Mouse (Mus musculus) left cerebral cortex, adult 8-10 months (tissue): ENCODE results near the gene Mief1. TPM values are rescaled to one million over a fixed set of nuclear protein-coding genes. Genes with fewer than 3 reads are reported as not detected.

Source experiments
- DNase-seq, 2 experiments: peaks; one replicate each; pipeline ENCODE4 v3.0.0; 2022; ENCODE audit warnings: low spot score in 2 of 2
- total RNA-seq, 4 experiments: library from RNA; stranded (reverse); gene quantifications; 2 replicates each; pipeline ENCODE4 v1.2.4; 2022

The Mief1 gene
- total RNA-seq, 4 experiments from 2014 or later, result 30.2 to 33.7 (median 30.9) TPM

- DNase-seq, result no peak
Observed at GRCm38 (mm10) chr15:80261100-80261499, 27.3 kb downstream of the Mief1 start.

GRCm38 (mm10) chr15:80263610-80264575 lies 30.1 kb downstream of the Mief1 start, which contains the start of gene Rps19bp1:
TSS of gene Rps19bp1 (minus strand) at chr15:80264315.
- DNase-seq, result peak; percentile 76 to 83

- DNase-seq, result no peak
Observed at GRCm38 (mm10) chr15:80266281-80266680, 32.5 kb downstream of the Mief1 start.

DNA sequence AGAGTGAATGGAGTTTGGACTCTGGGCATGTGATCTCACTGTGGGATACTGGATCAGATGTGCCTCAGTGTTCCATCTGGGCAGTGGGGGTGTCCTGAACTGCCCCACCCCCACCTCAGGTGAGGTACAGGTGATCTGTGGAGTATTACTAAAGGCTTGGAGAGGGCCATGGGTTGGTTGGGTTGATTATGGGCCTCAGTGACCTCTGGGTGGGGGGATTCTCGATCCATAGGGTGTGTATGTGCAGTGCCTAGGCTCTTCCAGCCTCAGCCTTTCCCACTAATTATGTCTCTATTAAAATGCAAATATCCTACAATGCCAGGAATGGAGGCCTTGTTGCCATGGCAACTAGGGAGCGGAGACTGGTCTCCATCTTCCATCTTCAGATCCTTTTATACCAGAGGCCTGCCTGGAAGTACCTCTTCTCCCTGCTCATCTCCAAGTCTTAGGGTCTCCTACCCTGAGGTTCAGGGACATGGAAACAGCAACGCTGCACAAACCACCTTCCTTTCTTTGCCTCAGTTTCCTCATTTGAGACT lies 38.1 kb downstream of the Mief1 start:
- no peak for DNase-seq

DNA sequence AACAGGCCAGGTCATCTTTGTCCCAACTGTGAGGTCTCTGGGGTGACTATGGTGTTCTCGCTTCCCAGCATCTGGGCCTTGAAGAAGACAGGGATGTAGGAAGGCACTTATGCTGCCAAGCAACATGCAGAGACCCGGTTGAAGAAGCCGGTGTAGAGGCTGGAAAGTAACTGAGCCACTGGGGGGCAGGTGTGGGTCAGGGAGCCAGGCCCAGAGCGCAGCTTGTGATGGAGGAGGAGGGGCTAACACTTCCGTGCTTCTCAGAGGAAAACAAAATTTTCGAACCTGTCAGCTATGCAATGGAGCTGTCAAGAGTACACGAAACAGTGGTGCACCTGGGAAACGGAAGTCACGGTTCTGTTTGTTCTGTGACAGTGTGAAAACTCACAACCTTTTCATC lies 43.3 kb downstream of the Mief1 start:
- DNase-seq, result no peak

DNA sequence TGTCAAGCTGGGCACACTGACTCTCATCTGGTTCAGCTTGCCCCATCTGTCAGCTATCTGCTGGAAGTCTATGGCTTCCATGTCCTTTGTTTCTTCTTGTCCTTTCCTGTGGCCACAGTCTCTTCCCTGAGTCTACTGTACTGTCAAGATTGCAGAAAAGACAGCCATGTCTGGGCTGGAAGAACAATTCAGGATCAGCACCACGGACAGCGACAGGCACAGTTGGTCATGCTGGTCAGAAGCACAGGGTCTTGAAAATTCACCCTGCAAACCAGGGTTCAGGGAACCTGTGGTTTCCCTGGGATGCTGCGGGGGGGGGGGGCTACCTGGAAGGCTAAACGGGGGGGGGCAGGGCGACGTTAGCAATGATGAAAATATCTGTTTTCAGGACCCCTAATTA lies 43.8 kb downstream of the Mief1 start:
- no peak for DNase-seq

DNA sequence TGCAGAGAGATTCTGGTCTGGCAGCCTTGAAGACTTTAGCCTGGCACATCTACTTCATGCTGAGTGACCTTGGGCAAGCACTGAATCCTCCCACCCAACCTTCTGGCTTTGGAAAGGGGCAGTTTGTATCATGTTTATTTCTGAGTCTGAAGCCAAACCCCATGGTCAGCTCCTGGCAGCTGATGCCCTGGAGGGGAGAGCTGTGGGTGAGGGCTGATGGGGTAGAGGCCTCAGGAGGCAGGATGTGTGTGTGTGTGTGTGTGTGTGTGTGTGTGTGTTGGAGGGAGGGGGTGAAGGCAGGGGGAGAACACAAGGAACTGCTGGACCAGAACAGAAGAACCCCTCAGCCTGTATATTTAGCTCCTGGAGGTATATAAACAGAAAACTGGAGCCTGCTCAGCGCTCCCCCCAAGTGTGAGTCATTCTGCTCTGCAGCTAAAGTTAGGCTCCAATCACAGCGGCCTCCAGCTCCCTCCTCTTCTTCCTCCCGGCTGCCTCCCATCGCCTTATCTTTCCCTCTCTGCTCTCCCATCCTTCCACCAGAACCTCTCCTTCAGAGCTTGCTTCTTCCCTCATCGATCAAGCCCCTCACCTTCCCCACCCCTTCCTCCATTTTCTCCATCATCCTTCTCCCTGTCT lies 44.4 kb downstream of the Mief1 start:
- DNase-seq, result peak in 1 of 2 experiments; percentile 89

DNA sequence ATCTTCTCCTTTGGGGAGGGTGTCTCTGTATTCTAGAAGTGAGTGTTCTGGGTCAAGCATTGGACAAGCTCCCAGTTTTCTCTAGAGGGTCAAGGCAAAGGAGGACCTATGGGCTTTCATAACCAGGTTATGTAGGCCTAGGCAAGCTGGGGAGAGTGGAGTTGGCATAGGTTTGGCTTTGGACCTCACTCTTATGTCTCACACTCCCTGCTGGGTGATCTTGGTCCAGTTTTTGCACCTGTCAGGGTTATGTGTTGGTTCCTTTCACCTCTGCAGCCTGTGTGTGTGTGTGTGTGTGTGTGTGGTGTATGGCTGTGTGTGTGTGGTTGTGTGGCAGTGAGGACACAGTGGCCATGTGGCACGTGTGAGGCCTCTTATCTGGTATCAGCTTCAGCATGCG lies 45.2 kb downstream of the Mief1 start:
- no peak for DNase-seq

DNA sequence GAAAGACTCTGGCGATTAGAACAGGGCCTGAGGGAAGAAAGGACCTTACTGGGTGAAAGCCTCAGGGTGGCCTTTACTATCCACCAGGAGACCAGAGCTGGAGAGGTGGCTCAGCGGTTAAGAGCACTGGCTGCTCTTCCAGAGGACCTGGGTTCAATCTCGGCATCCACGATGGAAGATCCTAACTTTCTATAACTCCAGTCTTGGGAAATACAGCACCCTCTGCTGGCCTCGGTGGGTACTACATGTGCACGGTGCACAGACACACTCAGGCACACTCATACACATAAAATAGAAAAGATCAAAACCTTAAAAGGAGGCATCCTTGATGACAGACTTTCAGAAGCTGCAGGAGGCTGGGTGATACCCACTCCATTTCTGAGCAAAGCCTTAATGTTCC lies 46.8 kb downstream of the Mief1 start:
- no peak for DNase-seq

GRCm38 (mm10) chr15:80286851-80287415 lies 53.1 kb downstream of the Mief1 start, which contains the start of gene Cacna1i:
TSS of gene Cacna1i (plus strand) at chr15:80287238.
- DNase-seq, result peak in 1 of 2 experiments; percentile 50

GRCm38 (mm10) chr15:80288036-80288435 lies 54.2 kb downstream of the Mief1 start:
- DNase-seq, result peak in 1 of 2 experiments; percentile 43

GRCm38 (mm10) chr15:80289436-80289835 lies 55.6 kb downstream of the Mief1 start:
- peak; percentile 61 to 68 for DNase-seq

- DNase-seq, result no peak
Observed at GRCm38 (mm10) chr15:80297146-80297545, 63.3 kb downstream of the Mief1 start.

Other genes starting within 250 kb of the Mief1 start
- gene Pdgfb, start 219.0 kb upstream of the Mief1 start, total RNA-seq, result 10 to 100 TPM; 26.4 to 31.9 (median 28.1) TPM
- gene Syngr1, start 142.7 kb upstream of the Mief1 start, total RNA-seq, result 100 to 1,000 TPM; 430 to 460 (median 440) TPM
- gene Rpl3, start 142.2 kb upstream of the Mief1 start, total RNA-seq, result 100 to 1,000 TPM; 506 to 560 (median 527) TPM
- gene Tab1, start 100.9 kb upstream of the Mief1 start, total RNA-seq, result 10 to 100 TPM; 24.4 to 30.0 (median 26.9) TPM
- gene Mgat3, start 60.3 kb upstream of the Mief1 start, total RNA-seq, result 100 to 1,000 TPM; 118 to 134 (median 124) TPM
- gene AC140267.1, start 1.8 kb downstream of the Mief1 start, total RNA-seq, result 10 to 100 TPM in 2 of 4 experiments, 1 to 10 TPM in 2; 6.0 to 10.8 (median 9.5) TPM
- gene Atf4, start 21.2 kb downstream of the Mief1 start, total RNA-seq, result 100 to 1,000 TPM in 3 of 4 experiments, 10 to 100 TPM in 1; 98.1 to 118 (median 107) TPM
- 10 to 100 TPM; 32.5 to 39.3 (median 38.4) TPM for gene Rps19bp1, start 30.3 kb downstream of the Mief1 start, total RNA-seq
- 10 to 100 TPM; 64.3 to 80.9 (median 66.4) TPM for gene Cacna1i, start 53.2 kb downstream of the Mief1 start, total RNA-seq